In genomic region chr3:121507678-121508077, GRCm38 (mm10) we compare ENCODE assay signal across 10 mouse cellular contexts.
"Had no signal": no experiment of that assay in that cellular context is flagged by ENCODE, and none has a peak within 500 bp of the region (broad histone marks: within the 10 kb centered on the region; RNA-seq: fewer than 3 reads in every experiment).

No protein-coding gene starts in this region.

- DNase-seq: lung, adult 2 months; lung, postnatal 10 days; lung, postnatal 4 days; midbrain, embryonic 14.5 days; retina, postnatal 1 day; right cerebral cortex, adult 18-20 months; thymus, adult 2 months; thymus, postnatal 25 days; thymus, postnatal 4 days had no signal

- ATAC-seq: midbrain, embryonic 16.5 days had no signal
